Mouse (Mus musculus): ENCODE measurements around the gene Bgn. TPM values are rescaled to one million over a fixed set of nuclear protein-coding genes. Genes with fewer than 3 reads are reported as not detected.
A peak's percentile ranks its signal among the peaks of the same experiment; 100 is the strongest.

Bgn gene
- 42.1 and 43.4 TPM in 2 replicates for polyA plus RNA-seq (2014; fragmentation: Nextera tagmentation; extraction: Ambion mirVana)

- WGBS: 29% methylated on average over 10 of the region's 14 CpGs
- H3K4me2 ChIP-seq: no peak within 1 kb of the TSS
- H3K27ac ChIP-seq (ENCODE audit: low read depth, low read length): no peak within 1 kb of the TSS
- no peak within 1 kb of the TSS for H3K4me3 ChIP-seq (ENCODE audit: low read depth, low read length)
- no peaks in the 10 kb centered on the region for H3K27me3 ChIP-seq (ENCODE audit: control insufficient read depth, insufficient read depth, low read length)
- no peaks in the 10 kb centered on the region for H3K9me3 ChIP-seq (ENCODE audit: control insufficient read depth, low read length)
- H3K4me1 ChIP-seq (ENCODE audit: control insufficient read depth, insufficient read depth, low read length): no peaks in the 10 kb centered on the region
- H3K36me3 ChIP-seq (ENCODE audit: control insufficient read depth, insufficient read depth, low read length): no peaks in the 10 kb centered on the region
- ATAC-seq (ENCODE audit: low FRiP score) (no peak), DNase-seq (ENCODE audit: low spot score, missing footprints) (no peak)
- H3K9ac ChIP-seq (ENCODE audit: low read length): no peak within 1 kb of the TSS
These were observed at the start of gene Bgn for GRCm38 (mm10) chrX:73483484-73483810. TSS of gene Bgn (plus strand) at chrX:73483602.

- Histone ChIP-seq H3K4me3 (ENCODE audit: low read depth, low read length) (no peak within 1 kb of the TSS), H3K4me2 (no peak within 1 kb of the TSS), H3K27ac (ENCODE audit: low read depth, low read length) (no peak within 1 kb of the TSS), H3K9me3 (ENCODE audit: control insufficient read depth, low read length) (no peaks in the 10 kb centered on the region), H3K36me3 (ENCODE audit: control insufficient read depth, insufficient read depth, low read length) (no peaks in the 10 kb centered on the region), H3K4me1 (ENCODE audit: control insufficient read depth, insufficient read depth, low read length) (no peaks in the 10 kb centered on the region), H3K9ac (ENCODE audit: low read length) (no peak within 1 kb of the TSS), H3K27me3 (ENCODE audit: control insufficient read depth, insufficient read depth, low read length) (no peaks in the 10 kb centered on the region)
- 85% methylated on average over 11 of the region's 11 CpGs for WGBS
- DNase-seq (ENCODE audit: low spot score, missing footprints): no peak
- ATAC-seq (ENCODE audit: low FRiP score): no peak
These were observed 48.1 kb upstream of the Bgn start, which contains the start of gene Trex2 for GRCm38 (mm10) chrX:73435252-73435651. TSS of gene Trex2 (minus strand) at chrX:73435344.

GRCm38 (mm10) chrX:73441428-73441827 lies 42.0 kb upstream of the Bgn start:
- Histone ChIP-seq H3K27ac (ENCODE audit: low read depth, low read length) (no peak overlapping the region), H3K9ac (ENCODE audit: low read length) (no peak overlapping the region), H3K9me3 (ENCODE audit: control insufficient read depth, low read length) (no peaks in the 10 kb centered on the region), H3K27me3 (ENCODE audit: control insufficient read depth, insufficient read depth, low read length) (no peaks in the 10 kb centered on the region), H3K36me3 (ENCODE audit: control insufficient read depth, insufficient read depth, low read length) (no peaks in the 10 kb centered on the region), H3K4me1 (ENCODE audit: control insufficient read depth, insufficient read depth, low read length) (no peaks in the 10 kb centered on the region), H3K4me3 (ENCODE audit: low read depth, low read length) (no peak overlapping the region), H3K4me2 (no peak overlapping the region)
- ATAC-seq (ENCODE audit: low FRiP score) (no peak), DNase-seq (ENCODE audit: low spot score, missing footprints) (no peak)
- WGBS: 63% methylated on average over 2 of the region's 2 CpGs

DNA sequence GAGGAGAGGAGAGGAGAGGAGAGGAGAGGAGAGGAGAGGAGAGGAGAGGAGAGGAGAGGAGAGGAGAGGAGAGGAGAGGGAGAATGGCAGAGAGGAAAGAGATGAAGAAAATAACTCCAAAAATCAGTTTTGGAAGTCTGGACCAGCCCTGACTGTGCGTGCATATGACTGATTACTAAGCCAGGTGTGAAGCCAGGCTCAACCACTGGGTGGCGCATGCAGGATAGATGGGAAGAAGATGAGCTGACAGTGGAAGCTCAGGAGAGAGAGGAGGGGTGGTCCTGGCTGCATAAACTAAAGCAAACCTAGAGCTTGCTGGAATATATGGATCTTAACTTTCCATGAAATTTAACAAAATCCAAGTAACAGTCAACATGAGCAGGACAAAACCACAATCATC lies 31.5 kb upstream of the Bgn start:
- Histone ChIP-seq H3K27me3 (ENCODE audit: control insufficient read depth, insufficient read depth, low read length) (no peaks in the 10 kb centered on the region), H3K9ac (ENCODE audit: low read length) (no peak overlapping the region), H3K27ac (ENCODE audit: low read depth, low read length) (no peak overlapping the region), H3K36me3 (ENCODE audit: control insufficient read depth, insufficient read depth, low read length) (no peaks in the 10 kb centered on the region), H3K9me3 (ENCODE audit: control insufficient read depth, low read length) (no peaks in the 10 kb centered on the region), H3K4me1 (ENCODE audit: control insufficient read depth, insufficient read depth, low read length) (no peaks in the 10 kb centered on the region), H3K4me2 (no peak overlapping the region), H3K4me3 (ENCODE audit: low read depth, low read length) (no peak overlapping the region)
- ATAC-seq (ENCODE audit: low FRiP score) (no peak), DNase-seq (ENCODE audit: low spot score, missing footprints) (peak; percentile 92)
- WGBS: 26% methylated on average over 2 of the region's 2 CpGs

DNA sequence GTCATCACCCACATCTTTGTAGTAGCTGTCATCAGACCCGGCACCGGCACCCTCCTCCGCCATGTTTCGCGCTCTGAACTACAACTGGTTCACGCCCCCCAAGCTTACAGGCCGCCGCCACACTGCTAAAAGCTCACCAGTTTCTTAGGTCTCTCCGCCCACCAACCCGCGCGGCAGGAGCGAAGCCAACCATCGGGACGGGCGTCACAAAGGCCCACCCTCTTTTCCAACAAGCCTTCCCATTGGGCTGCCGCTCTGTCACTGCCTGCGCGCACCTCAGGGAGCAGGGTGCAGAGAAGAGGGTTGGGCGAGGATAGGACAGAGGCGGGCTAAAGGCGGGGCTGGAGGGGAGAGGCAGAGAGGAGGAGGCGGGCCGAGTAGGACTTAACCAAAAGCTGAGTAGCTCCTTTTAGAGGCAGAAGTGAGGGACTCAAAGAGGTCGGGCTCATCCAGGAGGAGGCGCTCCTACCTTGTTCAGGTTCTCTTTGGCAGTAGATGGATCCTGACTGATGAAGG lies 24.5 kb upstream of the Bgn start, which contains the start of gene Haus7:
Gene Haus7, minus strand, starts transcription at position 168 of the 516 bp plus-strand sequence.
- no peaks in the 10 kb centered on the region for H3K36me3 ChIP-seq (ENCODE audit: control insufficient read depth, insufficient read depth, low read length)
- WGBS: 11% methylated on average over 26 of the region's 26 CpGs
- ATAC-seq (ENCODE audit: low FRiP score) (peak; percentile 100), DNase-seq (ENCODE audit: low spot score, missing footprints) (peak; percentile 94)
- H3K4me3 ChIP-seq (ENCODE audit: low read depth, low read length): peak within 1 kb of the TSS; percentile 49
- no peaks in the 10 kb centered on the region for H3K4me1 ChIP-seq (ENCODE audit: control insufficient read depth, insufficient read depth, low read length)
- peak within 1 kb of the TSS; percentile 50 for H3K4me2 ChIP-seq
- H3K9ac ChIP-seq (ENCODE audit: low read length): peak within 1 kb of the TSS; percentile 61
- H3K27me3 ChIP-seq (ENCODE audit: control insufficient read depth, insufficient read depth, low read length): no peaks in the 10 kb centered on the region
- H3K27ac ChIP-seq (ENCODE audit: low read depth, low read length): no peak within 1 kb of the TSS
- H3K9me3 ChIP-seq (ENCODE audit: control insufficient read depth, low read length): no peaks in the 10 kb centered on the region

DNA sequence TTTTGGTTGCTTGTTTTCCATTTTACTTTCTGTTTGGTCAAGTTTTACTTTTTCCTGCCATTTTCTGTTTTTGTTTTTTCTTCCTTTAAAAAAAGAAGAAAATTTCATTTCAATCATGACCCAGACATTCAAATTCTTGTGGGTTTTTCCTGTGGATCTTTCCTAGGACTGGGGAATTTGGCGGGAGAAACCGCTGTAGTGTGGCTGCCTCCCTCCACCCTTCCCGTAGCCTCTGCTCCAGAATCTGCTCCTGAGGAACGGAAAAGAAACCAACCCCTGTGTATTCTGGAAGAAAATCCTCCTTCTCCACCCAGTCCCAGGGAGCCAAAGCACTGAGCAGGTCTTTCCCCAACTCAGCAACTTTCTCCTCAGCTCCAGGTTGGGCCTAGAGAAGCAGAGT lies 22.6 kb upstream of the Bgn start:
- Histone ChIP-seq H3K4me3 (ENCODE audit: low read depth, low read length) (no peak overlapping the region), H3K4me1 (ENCODE audit: control insufficient read depth, insufficient read depth, low read length) (no peaks in the 10 kb centered on the region), H3K9me3 (ENCODE audit: control insufficient read depth, low read length) (no peaks in the 10 kb centered on the region), H3K4me2 (no peak overlapping the region), H3K27ac (ENCODE audit: low read depth, low read length) (no peak overlapping the region), H3K9ac (ENCODE audit: low read length) (no peak overlapping the region), H3K36me3 (ENCODE audit: control insufficient read depth, insufficient read depth, low read length) (no peaks in the 10 kb centered on the region), H3K27me3 (ENCODE audit: control insufficient read depth, insufficient read depth, low read length) (no peaks in the 10 kb centered on the region)
- ATAC-seq (ENCODE audit: low FRiP score) (no peak), DNase-seq (ENCODE audit: low spot score, missing footprints) (no peak)
- WGBS: 70% methylated on average over 4 of the region's 4 CpGs

GRCm38 (mm10) chrX:73465483-73466186 lies 17.8 kb upstream of the Bgn start:
- Histone ChIP-seq H3K4me1 (ENCODE audit: control insufficient read depth, insufficient read depth, low read length) (no peaks in the 10 kb centered on the region), H3K9ac (ENCODE audit: low read length) (no peak overlapping the region), H3K9me3 (ENCODE audit: control insufficient read depth, low read length) (no peaks in the 10 kb centered on the region), H3K36me3 (ENCODE audit: control insufficient read depth, insufficient read depth, low read length) (no peaks in the 10 kb centered on the region), H3K27ac (ENCODE audit: low read depth, low read length) (no peak overlapping the region), H3K4me2 (no peak overlapping the region), H3K4me3 (ENCODE audit: low read depth, low read length) (no peak overlapping the region), H3K27me3 (ENCODE audit: control insufficient read depth, insufficient read depth, low read length) (no peaks in the 10 kb centered on the region; the same call in 1 of the 2 replicates)
- no peak for DNase-seq (ENCODE audit: low spot score, missing footprints)
- 75% methylated on average over 9 of the region's 9 CpGs for WGBS
- ATAC-seq (ENCODE audit: low FRiP score): no peak

DNA sequence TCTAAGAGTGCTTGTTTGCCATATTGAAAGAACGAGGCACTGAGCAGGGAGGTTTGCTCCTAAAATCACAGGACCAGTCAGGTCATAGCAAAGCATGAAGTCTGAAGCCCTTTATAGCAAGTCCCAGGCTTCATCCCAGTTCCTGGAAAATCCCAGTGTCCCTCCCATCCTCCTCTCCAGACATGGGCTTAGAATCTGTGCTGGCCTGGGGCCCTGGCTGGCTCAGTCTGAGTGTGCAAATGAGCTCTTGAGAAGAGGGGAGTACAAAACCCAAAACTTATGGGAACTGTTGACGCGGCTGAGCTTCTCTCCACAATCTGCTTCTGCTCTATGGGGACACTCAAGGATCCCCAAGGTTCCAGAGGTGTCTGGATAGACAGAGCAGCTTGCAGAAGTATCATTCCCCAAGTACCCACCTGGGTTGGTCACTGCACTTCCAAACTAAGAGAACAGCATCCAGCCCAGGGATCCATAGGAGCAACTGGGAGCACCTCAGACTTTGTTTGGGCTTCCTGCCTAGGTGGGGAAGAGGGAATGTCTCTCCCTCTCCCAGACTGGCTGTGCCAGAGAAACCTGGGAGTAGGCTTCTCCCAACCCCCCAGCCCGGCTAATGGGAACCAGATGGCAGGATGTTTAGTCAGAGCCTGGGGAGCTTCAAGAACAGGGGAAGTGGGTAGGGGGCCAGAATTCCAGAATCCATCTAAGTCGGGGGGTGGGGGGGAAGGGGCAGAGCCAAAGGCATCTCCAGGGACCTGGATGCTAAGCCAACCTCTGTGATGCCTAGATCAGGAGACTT lies 15.8 kb upstream of the Bgn start:
- H3K4me1 ChIP-seq (ENCODE audit: control insufficient read depth, insufficient read depth, low read length): no peaks in the 10 kb centered on the region
- H3K27ac ChIP-seq (ENCODE audit: low read depth, low read length): no peak overlapping the region
- DNase-seq (ENCODE audit: low spot score, missing footprints) (no peak), ATAC-seq (ENCODE audit: low FRiP score) (no peak)
- no peaks in the 10 kb centered on the region for H3K9me3 ChIP-seq (ENCODE audit: control insufficient read depth, low read length)
- no peak overlapping the region for H3K4me2 ChIP-seq
- 63% methylated on average over 5 of the region's 5 CpGs for WGBS
- H3K36me3 ChIP-seq (ENCODE audit: control insufficient read depth, insufficient read depth, low read length): no peaks in the 10 kb centered on the region
- no peak overlapping the region for H3K9ac ChIP-seq (ENCODE audit: low read length)
- H3K4me3 ChIP-seq (ENCODE audit: low read depth, low read length): no peak overlapping the region
- H3K27me3 ChIP-seq (ENCODE audit: control insufficient read depth, insufficient read depth, low read length): no peaks in the 10 kb centered on the region; the same call in 1 of the 2 replicates

DNA sequence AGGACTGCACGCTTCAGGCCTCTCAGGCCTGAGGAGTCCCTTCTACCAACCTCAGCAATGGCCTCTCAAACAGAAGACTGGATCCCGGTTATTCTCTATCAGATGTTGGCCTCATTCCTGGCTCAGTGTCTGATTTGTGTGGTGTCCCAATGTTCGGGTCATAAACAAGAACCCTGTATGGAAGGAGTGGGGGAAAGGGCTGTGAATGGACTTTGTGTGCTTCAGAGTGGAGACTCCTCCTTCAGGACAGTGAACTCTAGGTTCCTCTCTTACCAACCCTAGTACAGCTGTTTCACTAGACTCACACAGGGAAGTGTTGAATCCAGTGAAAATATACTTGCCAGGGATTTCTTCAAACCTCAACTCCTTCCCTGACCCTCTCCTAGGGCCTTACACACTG lies 15.1 kb upstream of the Bgn start:
- Histone ChIP-seq H3K36me3 (ENCODE audit: control insufficient read depth, insufficient read depth, low read length) (no peaks in the 10 kb centered on the region), H3K9ac (ENCODE audit: low read length) (no peak overlapping the region), H3K4me3 (ENCODE audit: low read depth, low read length) (no peak overlapping the region), H3K27ac (ENCODE audit: low read depth, low read length) (no peak overlapping the region), H3K4me1 (ENCODE audit: control insufficient read depth, insufficient read depth, low read length) (no peaks in the 10 kb centered on the region), H3K9me3 (ENCODE audit: control insufficient read depth, low read length) (no peaks in the 10 kb centered on the region), H3K4me2 (no peak overlapping the region), H3K27me3 (ENCODE audit: control insufficient read depth, insufficient read depth, low read length) (no peaks in the 10 kb centered on the region; the same call in 1 of the 2 replicates)
- WGBS: 76% methylated on average over 3 of the region's 3 CpGs
- DNase-seq (ENCODE audit: low spot score, missing footprints): no peak
- ATAC-seq (ENCODE audit: low FRiP score): no peak
